Mouse (Mus musculus): Measurements from ENCODE around the gene Tmem14c.
"Not testable (repeated sequence)": the region's sequence is repeated elsewhere in the genome, so short reads cannot be mapped to it uniquely, and the experiment has no call there.

Gene Tmem14c

DNA sequence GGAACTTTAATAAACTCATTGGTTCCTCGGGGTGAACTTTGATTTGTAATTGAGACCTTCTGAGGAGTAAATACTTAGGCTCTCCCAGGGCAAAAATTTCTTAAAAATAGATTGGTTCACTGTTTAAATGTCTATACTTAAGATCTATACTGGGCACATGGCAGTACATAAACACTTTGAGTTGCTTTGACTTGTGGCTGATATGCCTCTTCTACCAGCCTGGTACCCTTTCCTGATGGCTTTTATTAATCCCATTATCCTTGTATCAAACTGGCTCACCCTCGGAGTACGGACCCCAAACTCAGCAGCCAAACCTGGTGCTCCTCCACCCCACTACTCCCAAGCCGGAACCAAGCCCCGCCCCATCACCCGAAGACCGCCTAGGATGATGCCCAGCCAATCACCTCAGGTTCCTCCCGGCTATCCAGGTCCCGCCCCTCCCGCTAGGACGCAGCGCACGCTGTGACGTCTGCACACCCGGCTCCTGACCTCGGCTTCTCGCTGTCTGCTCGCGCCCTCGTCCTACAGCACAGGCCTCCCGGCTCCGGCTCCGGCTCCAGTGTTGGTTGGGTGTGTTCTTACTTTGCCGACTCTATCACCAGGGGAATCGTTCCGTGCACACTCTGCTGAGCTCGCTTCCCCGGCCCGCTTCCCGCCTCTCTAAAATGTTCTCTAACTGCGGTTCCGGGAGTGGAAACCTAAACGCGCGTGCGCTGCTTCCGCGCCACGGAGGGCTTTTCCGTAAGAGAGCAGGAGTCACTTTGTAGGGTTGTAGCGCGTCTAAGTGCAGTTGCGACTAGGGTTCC, at the start of gene Tmem14c:
TSS of gene Tmem14c (plus strand) at position 464 of the 806 bp plus-strand sequence.
- peak; percentile 94 for DNase-seq

DNA sequence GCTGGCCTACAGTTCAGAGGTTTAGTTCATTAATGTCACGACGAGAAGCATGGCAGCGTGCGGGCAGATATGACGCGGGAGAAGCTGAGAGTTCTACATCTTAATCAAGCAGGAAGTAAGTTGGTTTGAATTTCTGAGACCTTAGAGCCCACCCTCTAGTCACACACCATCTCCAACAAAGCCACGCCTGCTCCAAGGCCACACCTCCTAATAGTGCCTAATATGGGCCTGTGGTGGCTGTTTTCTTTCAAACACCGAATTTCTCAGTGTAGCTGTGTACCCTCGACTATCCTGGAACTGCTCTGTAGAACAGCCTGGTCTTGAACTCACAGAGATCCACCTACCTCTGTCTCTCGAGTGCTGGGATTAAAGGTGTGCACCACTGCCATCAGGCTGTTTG, 48.5 kb upstream of the Tmem14c start:
- no peak for DNase-seq

DNA sequence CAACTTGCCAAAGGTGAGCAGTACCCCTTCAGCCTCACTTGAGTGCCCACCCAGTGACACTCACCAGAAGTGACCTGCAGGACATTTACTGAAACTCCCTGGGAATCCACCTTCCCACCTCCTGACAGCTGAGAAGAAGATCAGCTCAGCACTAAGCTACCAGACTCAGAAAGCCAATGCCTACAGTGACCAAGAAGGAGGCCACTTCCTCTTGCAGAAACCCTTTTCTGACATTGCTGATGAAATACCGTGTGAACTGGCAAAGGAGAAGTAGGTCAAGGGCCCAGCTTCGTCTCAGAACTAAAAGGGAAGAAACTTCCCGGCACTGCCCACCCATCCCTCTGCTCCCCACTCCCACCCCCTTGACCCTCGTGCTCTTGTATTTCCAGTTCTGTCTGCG, 47.5 kb upstream of the Tmem14c start:
- DNase-seq = no peak

DNA sequence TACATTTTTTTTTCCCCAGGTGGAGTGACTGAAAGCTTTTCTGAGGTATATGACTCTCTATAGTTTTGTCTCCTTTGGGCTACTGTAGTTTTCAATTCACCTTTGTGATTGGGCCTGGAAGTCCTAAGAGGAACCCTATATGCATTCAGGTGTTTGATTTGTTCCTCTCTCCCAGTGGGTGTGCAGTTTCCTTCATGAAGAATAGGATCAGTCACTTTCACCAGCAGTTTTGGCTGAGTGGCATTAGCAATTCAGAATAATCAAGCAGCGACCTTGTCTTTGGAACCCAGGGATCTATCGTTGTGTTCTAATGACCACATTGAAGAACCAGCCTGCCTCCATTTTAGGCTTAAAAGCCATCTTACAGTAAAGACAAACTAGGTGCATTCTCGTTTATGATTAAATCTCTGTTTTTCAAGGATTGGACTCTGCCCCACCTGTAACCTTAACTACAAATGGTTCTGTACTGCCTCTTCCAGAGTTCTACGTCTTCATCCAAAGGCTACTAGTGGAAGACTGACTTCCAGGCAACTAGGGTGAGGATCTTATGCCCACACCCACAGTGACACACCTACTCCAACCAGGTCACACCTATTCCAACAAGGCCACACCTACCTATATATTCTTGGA, 46.2 kb upstream of the Tmem14c start:
- no peak for DNase-seq

DNA sequence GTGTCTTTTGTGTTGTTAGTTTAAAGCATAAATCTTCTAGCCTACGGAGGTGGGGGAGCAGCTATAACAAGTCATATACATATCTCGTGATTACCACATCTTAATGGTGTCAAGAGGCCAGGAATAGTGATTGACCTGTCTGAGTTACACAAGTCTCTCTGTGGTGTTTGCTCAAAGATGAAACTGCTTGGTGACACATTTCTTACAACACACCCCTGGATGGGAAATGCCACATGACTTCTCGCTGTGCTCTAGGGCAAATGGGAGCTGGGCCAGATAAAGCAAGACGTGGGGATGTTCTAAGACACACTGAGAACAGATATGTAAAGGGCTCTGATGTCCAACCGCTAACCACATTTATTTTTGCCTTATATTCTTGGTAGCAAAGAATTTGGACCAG, 44.8 kb upstream of the Tmem14c start:
- no peak for DNase-seq

DNA sequence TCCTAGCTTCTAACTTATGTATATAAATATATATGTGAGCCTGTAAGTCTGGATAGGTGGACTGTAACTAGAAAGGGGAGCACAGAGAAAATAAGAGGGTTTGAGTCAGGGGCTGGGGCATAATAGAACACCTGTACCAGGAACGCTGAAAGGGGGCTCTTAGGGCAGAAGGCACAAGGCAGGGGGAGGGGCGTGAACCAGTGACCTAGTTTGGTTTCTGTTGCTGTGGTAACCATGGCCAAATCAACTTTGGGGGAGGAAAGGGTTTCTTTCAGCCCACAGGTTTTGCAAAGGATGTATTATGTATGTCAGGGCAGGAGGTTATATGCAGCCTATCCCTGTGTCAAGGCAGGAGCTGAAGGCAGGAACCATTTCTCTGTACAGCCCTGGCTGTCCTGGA, 44.3 kb upstream of the Tmem14c start:
- no peak for DNase-seq

DNA sequence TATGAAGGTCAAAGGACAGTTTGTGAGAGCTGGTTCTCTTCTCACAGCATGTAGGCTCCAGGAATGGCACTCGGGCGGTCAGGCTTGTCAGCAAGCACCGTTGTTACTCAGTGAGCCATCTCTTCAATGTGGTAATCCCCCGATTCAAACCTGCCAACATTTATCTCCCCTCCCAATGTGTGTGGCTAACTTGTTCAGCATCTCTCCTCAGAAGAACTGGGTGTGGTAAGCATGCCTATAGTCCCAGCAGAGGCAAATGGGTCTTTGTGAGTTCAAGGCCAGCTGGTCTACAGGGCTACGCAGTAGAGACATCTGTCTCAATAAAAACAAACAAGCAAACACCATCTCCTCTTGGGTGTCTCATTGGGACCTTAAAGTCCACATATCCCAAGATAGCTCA, 43.1 kb upstream of the Tmem14c start:
- DNase-seq = no peak

DNA sequence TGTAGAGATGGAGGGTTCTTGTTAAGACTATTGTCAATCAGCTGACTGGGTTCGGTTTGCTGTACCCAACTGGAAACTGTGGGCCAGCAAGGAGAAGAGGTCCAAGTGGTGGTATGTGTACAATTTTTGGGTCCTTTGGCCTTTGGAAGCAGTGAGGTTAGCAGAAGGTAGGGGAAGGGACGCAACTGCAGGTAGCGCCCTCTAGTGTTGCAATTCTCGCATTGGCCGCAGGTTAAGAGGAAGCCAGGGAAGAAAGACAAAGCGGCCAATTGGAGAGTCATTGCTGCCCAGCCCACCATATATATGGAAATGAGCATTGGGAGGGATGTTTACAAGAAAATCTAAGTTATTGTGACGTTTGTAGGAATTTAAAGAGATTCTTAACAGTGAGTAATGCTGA, 38.5 kb upstream of the Tmem14c start:
- peak; percentile 6 for DNase-seq

DNA sequence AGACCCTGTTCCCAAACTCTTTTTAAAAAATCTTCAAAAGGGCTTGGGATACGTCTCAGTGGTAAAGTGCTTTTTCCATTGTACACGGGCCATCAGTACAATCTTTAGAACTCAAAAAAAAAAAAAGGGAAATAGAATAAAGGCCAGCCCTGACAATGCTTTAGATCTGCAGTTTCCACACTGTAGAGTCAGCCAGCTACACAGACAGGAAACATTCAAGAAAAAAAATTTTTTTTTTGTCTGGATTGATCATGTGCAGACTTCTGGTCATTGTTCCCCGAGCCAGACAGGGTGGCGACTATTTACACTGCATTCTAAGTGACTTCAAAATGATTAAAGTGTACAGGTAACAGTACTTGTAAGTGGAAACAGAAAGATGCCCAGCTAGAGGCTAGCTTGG, 37.4 kb upstream of the Tmem14c start:
- DNase-seq = no peak

DNA sequence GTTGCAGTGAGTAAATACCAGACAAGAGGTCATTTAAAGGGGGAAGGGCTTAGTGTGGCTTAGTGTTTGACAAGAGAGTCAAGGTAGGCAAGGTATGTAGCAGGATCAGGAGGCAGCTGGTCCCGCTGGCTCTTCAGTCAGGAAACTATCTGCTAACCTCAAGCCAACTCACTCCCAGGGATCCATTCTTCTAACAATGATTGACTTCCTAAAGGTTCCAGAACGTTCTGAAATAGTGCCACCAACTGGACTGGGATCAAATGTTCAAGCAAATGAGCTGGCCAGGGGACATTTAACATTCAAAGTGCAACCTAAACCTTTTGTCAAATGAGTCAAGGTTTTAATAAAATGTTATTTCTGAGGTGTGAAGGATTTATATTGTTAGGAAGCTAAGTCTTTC, 36.8 kb upstream of the Tmem14c start:
- no peak for DNase-seq

DNA sequence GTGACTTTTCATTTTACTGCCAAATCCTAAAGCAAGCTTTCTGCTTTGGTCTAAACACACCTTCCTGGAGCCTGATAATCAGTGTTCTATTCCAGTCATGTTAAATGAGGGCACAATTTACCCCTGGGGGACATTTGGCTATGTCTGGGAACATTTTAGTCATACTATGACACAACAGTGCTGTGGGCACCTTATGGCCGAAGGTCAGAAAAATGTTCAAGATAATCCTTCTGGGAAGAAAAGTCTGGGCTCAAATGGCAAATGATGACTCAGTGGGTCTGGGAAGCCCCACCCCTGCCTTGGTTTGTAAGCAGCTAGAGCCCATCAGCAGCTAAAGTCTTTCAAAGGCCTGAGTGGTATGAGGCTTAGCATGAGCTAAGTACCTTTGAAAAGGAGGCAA, 33.3 kb upstream of the Tmem14c start:
- DNase-seq = no peak

DNA sequence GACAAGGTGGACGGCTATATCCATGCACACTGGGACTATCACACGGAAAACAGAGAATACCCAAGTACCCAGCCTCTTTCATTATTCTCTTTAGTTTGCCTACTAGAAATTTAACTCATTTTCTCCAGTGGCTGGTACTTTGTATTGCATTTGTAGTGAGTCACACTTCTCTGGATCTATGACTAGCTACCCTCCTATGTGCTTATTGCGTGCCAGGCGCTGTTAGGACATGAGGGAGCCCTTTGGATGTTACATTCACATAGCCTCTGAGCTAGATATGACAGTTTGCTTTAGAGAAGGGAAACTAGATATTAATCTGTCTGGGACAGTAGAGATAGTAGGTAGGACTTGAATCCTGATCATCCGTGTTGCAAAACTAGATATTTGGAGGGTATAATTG, 30.0 kb upstream of the Tmem14c start:
- no peak for DNase-seq

DNA sequence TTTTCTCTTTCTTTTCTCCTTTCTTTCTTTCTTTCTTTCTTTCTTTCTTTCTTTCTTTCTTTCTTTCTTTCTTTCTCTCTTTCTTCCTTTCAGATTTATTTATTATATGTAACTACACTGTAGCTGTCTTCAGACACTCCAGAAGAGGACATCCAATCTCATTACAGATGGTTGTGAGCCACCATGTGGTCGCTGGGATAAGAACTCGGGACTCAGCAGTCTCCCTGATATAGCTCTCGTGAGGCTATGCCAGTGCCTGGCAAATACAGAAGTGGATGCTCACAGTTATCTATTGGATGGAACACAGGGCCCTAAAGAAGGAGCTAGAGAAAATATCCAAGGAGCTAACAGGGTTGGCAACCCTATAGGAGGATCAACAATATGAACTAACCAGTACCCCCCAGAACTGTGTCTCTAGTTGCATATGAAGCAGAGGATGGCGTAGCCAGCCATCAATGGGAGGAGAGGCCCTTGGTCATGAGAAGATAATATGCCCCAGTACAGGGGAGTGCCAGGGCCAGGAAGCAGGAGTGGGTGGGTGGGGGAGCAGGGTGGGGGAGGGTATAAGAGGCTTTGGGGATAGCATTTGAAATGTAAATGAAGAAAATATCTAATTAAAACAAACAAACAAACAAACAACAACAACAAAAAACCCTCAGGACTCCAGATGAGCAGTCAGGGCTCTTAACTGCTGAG, 28.3 kb upstream of the Tmem14c start:
- not testable (repeated sequence) for DNase-seq

DNA sequence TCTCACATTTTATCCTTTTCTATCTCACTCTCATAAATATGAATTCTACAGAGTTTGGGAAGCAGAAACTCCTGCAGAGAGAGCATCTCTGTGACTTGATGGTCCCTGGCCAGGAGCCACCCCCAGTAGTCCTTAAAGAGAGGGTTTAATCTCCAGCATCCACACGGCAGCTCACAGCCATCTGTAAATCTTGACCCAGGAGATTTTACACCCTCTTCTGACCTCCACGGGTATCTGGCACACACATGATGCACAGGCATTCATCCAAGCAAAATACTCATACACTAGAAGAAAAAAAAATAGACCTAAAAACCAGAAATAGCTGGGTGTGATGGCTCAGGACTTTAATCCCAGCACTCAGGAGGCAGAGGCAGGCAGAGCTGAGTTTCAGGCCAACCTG, 27.7 kb upstream of the Tmem14c start:
- DNase-seq = no peak

DNA sequence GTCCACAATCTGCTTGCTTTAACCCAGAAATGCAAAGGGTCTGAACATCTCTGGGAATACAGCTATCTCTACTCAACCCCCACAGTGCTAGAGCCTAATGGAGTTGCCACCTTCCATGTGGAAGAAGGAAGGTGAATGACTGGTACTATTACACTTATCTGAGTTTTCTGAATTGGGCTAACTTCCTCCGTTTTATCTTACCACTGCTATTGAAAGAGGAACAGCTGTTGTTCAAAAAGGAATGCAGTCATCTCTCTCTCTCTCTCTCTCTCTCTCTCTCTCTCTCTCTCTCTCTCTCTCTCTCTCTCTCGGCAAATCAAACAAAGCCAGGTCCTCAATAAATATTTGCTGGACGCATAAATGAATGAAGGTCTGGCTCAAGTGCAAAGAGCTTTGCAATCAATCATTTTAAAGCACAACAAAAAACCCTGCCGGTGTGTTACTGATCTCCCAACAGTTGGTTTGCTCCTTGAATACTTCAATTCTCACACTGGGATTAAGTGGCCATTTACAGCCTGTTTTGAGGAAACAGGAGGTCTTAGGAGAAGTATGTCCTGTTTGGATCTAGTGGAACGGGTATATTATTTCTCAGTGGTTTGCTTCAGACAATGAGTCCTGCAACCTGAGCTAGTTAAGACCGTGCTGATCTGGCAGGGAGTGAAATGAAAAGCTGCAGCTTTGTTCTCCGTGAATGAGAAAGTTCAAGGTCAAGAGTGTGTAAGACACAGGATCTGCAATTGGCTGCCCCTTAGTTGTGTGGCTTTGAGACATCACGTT, 21.4 kb upstream of the Tmem14c start:
- no peak for DNase-seq

DNA sequence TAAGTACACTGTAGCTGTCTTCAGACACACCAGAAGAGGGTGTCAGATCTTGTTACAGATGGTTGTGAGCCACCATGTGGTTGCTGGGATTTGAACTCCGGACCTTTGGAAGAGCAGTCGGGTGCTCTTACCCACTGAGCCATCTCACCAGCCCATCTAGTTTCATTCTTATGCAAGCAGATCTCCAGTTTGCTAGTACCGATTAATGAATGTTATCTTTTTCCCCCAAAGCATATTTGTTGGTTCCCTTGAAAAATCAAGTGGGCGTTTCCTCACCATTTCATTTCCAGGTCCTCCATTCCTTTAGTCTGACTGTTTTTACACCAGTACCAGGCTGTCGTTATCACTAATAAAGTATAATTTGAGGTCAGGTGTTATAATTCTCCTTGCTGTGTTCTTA, 17.6 kb upstream of the Tmem14c start:
- DNase-seq = not testable (repeated sequence)

DNA sequence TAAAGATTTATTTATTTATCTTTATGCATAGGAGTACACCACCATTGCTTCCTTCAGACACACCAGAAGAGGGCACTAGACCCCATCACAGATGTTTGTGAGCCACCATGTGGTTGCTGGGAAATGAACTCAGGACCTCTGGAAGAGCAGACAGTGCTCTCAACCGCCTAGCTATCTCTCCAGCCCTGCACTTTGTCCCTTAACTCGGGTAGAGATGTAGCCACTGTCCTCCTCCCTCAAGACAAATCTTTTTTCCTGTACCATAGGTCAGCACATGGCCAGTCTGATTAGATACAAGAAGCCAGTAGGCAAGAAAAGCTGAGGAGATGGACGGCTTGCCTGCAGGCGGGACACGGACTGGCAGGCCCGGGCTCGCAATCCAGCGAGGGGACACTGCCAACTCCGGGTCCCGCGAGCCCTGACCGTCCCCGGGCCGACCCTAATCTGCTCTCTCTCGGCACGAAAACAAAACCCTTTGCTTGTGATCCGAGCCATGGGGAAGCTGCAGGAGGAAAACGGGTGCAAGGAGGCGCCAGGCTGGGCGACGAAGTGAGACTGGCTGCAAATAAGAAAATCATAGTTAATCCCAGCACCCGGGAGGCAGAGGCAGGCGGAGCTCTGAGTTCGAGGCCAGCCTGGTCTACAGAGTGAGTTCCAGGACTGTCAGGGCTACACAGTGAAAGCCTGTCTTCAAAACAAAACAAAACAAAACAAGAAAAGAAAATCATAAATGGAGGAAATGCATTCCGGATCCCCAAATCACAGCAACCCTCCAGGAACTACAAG, 15.8 kb upstream of the Tmem14c start:
- DNase-seq = peak; percentile 44

DNA sequence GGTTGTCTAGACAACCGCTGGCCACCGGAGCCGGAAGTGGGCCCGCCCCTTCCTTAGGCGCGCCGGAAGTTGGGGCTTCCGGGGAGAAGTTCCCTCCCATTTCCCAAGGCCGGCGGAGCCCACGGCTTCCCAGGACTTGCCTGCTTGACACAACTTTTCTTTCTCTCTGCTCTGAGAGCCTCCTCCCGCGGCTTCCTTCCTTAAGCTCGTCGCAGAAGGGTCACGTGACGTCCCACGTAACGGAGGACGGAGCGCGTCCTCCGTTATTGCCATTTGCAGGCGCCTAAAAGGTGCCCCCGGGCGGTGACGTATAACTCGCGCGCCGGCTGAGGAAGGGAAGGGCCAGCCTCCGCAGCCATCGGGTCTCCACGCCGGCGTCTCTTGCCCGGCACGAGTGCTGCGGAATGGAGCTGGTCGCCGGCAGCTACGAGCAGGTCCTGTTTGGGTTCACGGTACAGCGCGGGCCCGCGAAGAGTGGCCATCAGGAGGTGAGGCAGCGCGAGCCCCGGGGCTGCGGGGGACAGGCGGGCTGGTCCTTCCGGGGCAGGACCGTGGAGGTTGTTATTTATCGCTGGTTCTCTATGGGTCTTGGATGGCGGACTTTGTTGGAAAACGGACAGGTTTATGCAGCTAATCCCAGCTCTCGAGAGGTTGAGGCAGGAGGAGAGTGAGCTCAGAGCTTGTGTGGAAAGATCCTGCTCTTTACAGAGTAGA, 15.0 kb upstream of the Tmem14c start, which contains the start of gene Pak1ip1:
TSS of gene Pak1ip1 (plus strand) at position 98 of the 714 bp plus-strand sequence.
- peak; percentile 91 for DNase-seq

DNA sequence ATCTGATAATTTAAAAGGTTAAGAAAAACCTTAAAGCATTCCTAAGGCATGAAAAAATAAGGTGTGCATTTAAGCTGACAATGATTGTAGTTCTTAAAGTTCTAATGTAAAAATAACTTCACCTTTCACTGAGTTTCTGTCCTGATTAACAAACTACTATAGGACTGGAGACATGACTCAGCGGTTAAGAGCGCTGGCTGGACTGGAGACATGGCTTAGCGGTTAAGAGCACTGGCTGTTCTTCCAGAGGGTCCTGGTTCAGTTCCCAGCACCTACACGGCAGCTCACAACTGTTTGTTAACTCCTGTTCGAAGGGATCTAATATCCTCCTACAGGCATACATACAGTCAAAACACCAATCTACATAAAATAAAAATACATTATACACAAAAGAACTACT, 14.1 kb upstream of the Tmem14c start:
- no peak for DNase-seq

DNA sequence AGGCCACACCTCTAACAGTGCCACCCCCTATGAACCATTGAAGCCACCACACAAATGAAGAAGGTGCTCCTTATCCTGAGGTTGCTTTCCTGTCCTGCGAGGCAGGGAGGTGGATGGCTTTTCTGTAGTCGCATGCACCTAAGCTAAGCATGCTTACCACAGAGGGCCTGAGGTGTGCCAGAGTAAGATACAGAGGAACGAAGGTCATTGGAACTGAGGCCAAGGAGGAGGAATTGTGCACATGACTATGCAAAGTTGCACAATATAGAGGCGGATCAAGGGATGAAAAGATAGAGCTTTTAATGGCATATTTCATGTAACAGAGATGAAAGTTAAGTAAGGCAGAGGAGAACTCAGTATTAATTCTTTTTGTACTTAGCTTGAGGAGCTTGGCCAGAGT, 9.8 kb upstream of the Tmem14c start:
- DNase-seq = no peak

DNA sequence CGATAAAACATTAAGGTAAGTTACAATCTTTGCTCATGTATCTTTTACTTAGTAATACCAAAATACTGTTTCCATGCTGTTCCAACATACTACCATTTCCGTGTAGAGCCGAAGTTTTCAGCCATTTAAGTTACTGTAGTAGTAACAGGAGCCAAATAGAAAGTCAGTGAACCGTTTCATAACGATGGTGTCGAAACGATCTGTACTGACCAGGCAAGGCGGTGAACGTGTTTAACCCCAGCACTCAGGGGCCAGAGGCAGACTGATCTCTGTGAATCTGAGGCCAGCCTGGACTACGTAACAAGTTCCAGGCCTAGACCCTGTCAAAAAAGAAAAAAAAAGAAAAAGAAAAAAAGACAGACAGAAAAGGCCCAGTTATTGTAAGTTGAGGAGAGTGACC, 7.8 kb upstream of the Tmem14c start:
- no peak for DNase-seq

DNA sequence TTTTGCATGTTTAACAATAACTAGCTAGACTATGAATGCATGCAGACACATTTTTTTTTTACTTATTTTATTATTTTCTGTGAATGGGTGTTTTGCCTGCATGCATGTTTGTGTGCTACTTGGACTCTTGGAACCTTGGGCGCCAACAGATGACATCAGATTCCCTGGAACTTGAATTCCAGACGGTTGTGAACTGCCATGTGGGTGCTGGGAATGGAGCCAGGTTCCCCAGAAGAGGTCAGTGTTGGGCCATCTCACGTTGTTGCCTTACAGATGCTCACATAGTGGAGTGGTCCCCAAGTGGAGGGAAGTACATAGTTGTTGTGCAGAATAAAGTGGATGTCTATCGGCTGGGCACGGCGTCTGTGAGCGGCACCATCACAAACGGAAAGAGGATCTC, 7.1 kb upstream of the Tmem14c start:
- no peak for DNase-seq
